Mouse (Mus musculus) limb, embryonic 11.5 days (tissue): ENCODE measurements around the gene P2ry2. TPM values are rescaled to one million over a fixed set of nuclear protein-coding genes. Genes with fewer than 3 reads are reported as not detected.

Experiments
- ATAC-seq: fragments of 200-750 bp; cut with Nextera tagmentation; 2 replicates; pipeline ENCODE4 v1.8.0; 2017; ENCODE audit warnings: low read depth; ENCODE audit not compliant: insufficient number of reproducible peaks, low FRiP score, low TSS enrichment
- DNase-seq: peaks from one replicate; pipeline ENCODE4 v3.0.0-alpha.2; 2015; ENCODE audit warnings: low spot score
- H3K27ac ChIP-seq: fragments of 300-500 bp; sonication (generic); replicated peaks from 2 replicates; pipeline ENCODE4 v1.5.1; 2014; ENCODE audit warnings: low read depth, mild to moderate bottlenecking, low read length
- H3K27me3 ChIP-seq: fragments of 300-500 bp; sonication (generic); 2 replicates; pipeline ENCODE4 v1.6.1; 2014; ENCODE audit warnings: mild to moderate bottlenecking, low read length, mixed read lengths; ENCODE audit not compliant: control insufficient read depth, insufficient read depth
- H3K36me3 ChIP-seq: fragments of 300-500 bp; sonication (generic); 2 replicates; pipeline ENCODE4 v1.6.1; 2014; ENCODE audit warnings: mild to moderate bottlenecking, low read length, moderate library complexity, mixed read lengths; ENCODE audit not compliant: control insufficient read depth, insufficient read depth
- H3K4me1 ChIP-seq: fragments of 300-500 bp; sonication (generic); 2 replicates; pipeline ENCODE4 v1.6.1; 2014; ENCODE audit warnings: low read length, mixed read lengths; ENCODE audit not compliant: control insufficient read depth, insufficient read depth
- H3K4me2 ChIP-seq: fragments of 300-500 bp; sonication (generic); 2 replicates; pipeline ENCODE4 v1.6.1; 2014; ENCODE audit warnings: low read depth, mild to moderate bottlenecking, moderate library complexity; ENCODE audit not compliant: severe bottlenecking
- H3K4me3 ChIP-seq: fragments of 300-500 bp; sonication (generic); 2 replicates; pipeline ENCODE4 v1.5.1; 2014; ENCODE audit warnings: low read depth, low read length
- H3K9ac ChIP-seq: fragments of 300-500 bp; sonication (generic); 2 replicates; pipeline ENCODE4 v1.6.1; 2014; ENCODE audit warnings: mild to moderate bottlenecking, low read length
- H3K9me3 ChIP-seq: fragments of 300-500 bp; sonication (generic); 2 replicates; pipeline ENCODE4 v1.6.1; 2016; ENCODE audit warnings: low read length; ENCODE audit not compliant: control insufficient read depth
- WGBS: fragments of 180-500 bp; shearing (Covaris S2); extraction: QIAGEN DNeasy Blood & Tissue Kit; methylation state at CpG from one replicate; pipeline ENCODE4 v1.1.7; 2014; 5-methylcytosine and 5-hydroxymethylcytosine counted together
- polyA plus RNA-seq: library from polyadenylated mRNA; unstranded; fragments of >200 nt; fragmentation: Nextera tagmentation; extraction: Ambion mirVana; gene quantifications from 2 replicates; pipeline ENCODE4 v1.2.1, GENCODE M21; 2014

The P2ry2 gene
- polyA plus RNA-seq, 1 experiment from 2014 or later: 0.40 TPM

DNA sequence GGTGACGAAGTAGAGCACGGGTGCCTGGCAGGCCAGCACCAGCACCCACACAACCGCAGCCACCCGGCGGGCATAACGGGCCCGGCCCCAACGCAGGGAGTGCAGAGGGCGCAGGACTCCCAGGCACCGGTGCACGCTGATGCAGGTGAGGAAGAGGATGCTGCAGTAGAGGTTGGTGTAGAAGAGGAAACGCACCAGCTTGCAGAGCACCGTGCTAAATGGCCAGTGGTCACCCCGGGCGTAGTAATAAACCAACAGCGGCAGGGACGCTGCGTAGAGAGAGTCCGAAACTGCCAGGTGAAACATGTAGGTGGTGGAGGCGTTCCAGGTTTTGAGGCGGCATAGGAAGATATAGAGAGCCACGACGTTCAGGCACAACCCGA, 14.1 kb downstream of the P2ry2 start:
- 86% methylated on average over 24 of the region's 24 CpGs for WGBS
- no peak overlapping the region for H3K9ac ChIP-seq
- H3K36me3 ChIP-seq: no peaks in the 10 kb centered on the region
- no peak overlapping the region for H3K4me3 ChIP-seq
- DNase-seq: no peak
- no peak for ATAC-seq
- H3K4me1 ChIP-seq: peaks cover 3% of the 10 kb centered on the region
- H3K27me3 ChIP-seq: no peaks in the 10 kb centered on the region
- no peak overlapping the region for H3K27ac ChIP-seq
- no peaks in the 10 kb centered on the region for H3K9me3 ChIP-seq
- H3K4me2 ChIP-seq: no peak overlapping the region

GRCm38 (mm10) chr7:100997951-100998577, 14.6 kb downstream of the P2ry2 start:
- no peak for DNase-seq
- no peaks in the 10 kb centered on the region for H3K4me1 ChIP-seq
- H3K4me2 ChIP-seq: no peak overlapping the region
- no peak overlapping the region for H3K9ac ChIP-seq
- WGBS: 81% methylated on average over 31 of the region's 31 CpGs
- no peak for ATAC-seq
- no peaks in the 10 kb centered on the region for H3K36me3 ChIP-seq
- no peaks in the 10 kb centered on the region for H3K27me3 ChIP-seq
- H3K9me3 ChIP-seq: no peaks in the 10 kb centered on the region
- no peak overlapping the region for H3K27ac ChIP-seq
- H3K4me3 ChIP-seq: no peak overlapping the region

DNA sequence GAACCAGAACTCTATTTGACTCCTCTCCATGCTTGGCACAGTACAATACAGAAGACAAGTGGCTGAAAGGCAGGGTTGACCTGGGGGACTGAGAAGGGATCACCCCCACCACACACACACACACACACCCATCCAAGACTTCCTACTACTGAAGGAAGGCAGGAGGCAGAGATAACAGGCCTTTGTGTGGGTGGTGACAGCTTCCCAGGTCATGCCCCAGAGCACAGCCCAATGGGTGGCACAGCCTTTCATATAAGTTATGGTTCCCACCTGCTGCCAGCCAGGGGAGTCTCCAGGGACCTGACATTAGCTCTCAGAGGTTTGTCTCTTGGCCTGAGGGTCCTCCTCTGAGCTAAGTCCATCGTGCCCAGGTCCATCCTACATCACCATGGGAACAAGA, 15.5 kb downstream of the P2ry2 start:
- WGBS: 80% methylated on average over 1 of the region's 1 CpGs
- Histone ChIP-seq H3K27ac (no peak overlapping the region), H3K9ac (no peak overlapping the region), H3K4me1 (no peaks in the 10 kb centered on the region), H3K27me3 (no peaks in the 10 kb centered on the region), H3K36me3 (no peaks in the 10 kb centered on the region), H3K9me3 (no peaks in the 10 kb centered on the region), H3K4me2 (no peak overlapping the region), H3K4me3 (no peak overlapping the region)
- no peak for ATAC-seq
- no peak for DNase-seq

DNA sequence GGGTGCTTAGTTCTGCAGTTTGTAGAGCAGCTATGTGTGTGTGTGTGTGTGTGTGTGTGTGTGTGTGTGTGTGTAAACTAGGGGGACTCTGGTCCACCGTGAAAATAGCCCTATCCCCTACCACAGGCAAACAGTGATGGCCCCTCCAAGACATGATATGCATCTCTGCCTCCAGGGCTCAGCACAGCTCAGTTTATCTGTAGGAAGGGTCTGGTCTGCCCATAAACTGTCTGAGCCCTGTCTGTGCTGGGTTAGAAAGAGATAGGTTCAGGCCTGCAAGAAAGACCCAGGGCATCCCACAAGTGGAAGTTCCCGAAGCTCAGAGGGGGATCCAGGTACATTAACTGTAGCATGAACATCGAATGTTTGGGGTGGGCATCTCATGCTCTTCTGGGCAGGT, 16.7 kb downstream of the P2ry2 start:
- DNase-seq (no peak), ATAC-seq (no peak)
- Histone ChIP-seq H3K4me2 (no peak overlapping the region), H3K4me3 (no peak overlapping the region), H3K9ac (no peak overlapping the region), H3K27me3 (no peaks in the 10 kb centered on the region), H3K36me3 (no peaks in the 10 kb centered on the region), H3K9me3 (no peaks in the 10 kb centered on the region), H3K27ac (no peak overlapping the region), H3K4me1 (no peaks in the 10 kb centered on the region)
- WGBS: 82% methylated on average over 3 of the region's 3 CpGs

GRCm38 (mm10) chr7:100995260-100995864, 17.3 kb downstream of the P2ry2 start:
- H3K9ac ChIP-seq: no peak overlapping the region
- no peak overlapping the region for H3K4me3 ChIP-seq
- WGBS: 84% methylated on average over 7 of the region's 7 CpGs
- no peaks in the 10 kb centered on the region for H3K4me1 ChIP-seq
- no peak overlapping the region for H3K4me2 ChIP-seq
- ATAC-seq: no peak
- no peaks in the 10 kb centered on the region for H3K36me3 ChIP-seq
- no peak overlapping the region for H3K27ac ChIP-seq
- H3K9me3 ChIP-seq: no peaks in the 10 kb centered on the region
- no peak for DNase-seq
- H3K27me3 ChIP-seq: no peaks in the 10 kb centered on the region

DNA sequence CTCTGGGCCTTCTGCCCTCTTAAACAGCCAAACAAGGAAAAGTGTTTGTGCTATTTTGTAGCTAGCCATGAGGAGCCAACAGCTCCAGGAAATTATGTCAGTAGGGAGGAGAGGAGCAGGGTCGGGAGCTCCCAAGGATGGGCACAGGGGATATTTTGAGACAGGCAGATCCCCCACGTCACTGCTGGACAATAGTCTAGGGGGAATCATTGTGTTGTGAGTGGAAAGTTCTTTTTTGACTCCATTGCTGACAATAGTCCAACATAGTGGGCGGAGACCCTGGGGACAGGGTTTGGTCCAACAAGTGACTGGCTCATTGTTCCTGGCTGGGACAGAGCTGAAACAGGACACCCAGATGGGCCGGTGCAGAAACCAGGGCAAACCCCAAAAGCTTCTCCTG, 19.5 kb downstream of the P2ry2 start:
- DNase-seq (no peak), ATAC-seq (no peak)
- Histone ChIP-seq H3K9me3 (no peaks in the 10 kb centered on the region), H3K27ac (no peak overlapping the region), H3K36me3 (no peaks in the 10 kb centered on the region), H3K9ac (no peak overlapping the region), H3K27me3 (no peaks in the 10 kb centered on the region), H3K4me2 (no peak overlapping the region), H3K4me3 (no peak overlapping the region), H3K4me1 (0 out of 2 replicates have a peak, but pooled peaks cover 2% of the 10 kb centered on the region)
- WGBS: 74% methylated on average over 4 of the region's 4 CpGs

DNA sequence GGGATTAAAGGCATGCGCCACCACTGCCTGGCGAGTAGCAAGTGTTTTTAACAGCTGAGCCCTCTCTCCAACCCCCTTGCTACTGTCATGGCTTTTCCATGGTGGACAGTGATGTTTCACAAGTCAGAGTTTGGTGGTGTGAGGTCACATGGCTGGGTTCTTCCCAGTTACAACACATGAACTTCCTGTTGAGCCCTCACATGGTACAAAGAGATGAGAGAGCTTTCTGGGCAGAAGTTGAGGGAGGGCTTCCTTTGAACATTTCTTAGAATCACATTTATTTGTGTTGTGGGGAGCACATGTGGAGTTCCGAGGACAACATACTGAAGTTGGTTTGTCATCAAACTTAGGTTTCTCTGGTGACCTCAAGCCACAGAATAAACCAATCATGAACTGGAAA, 20.7 kb downstream of the P2ry2 start:
- no peaks in the 10 kb centered on the region for H3K36me3 ChIP-seq
- no peak overlapping the region for H3K4me2 ChIP-seq
- no peak for ATAC-seq
- H3K27ac ChIP-seq: no peak overlapping the region
- 92% methylated on average over 3 of the region's 3 CpGs for WGBS
- H3K9ac ChIP-seq: no peak overlapping the region
- no peak overlapping the region for H3K4me3 ChIP-seq
- H3K9me3 ChIP-seq: no peaks in the 10 kb centered on the region
- DNase-seq: no peak
- 0 out of 2 replicates have a peak, but pooled peaks cover 3% of the 10 kb centered on the region for H3K4me1 ChIP-seq
- H3K27me3 ChIP-seq: no peaks in the 10 kb centered on the region

- Histone ChIP-seq H3K4me2 (no peak overlapping the region), H3K4me3 (no peak overlapping the region), H3K9me3 (no peaks in the 10 kb centered on the region), H3K4me1 (0 out of 2 replicates have a peak, but pooled peaks cover 3% of the 10 kb centered on the region), H3K27ac (no peak overlapping the region), H3K9ac (no peak overlapping the region), H3K27me3 (no peaks in the 10 kb centered on the region), H3K36me3 (no peaks in the 10 kb centered on the region)
- 62% methylated on average over 9 of the region's 9 CpGs for WGBS
- ATAC-seq (no peak), DNase-seq (no peak)
Measured at GRCm38 (mm10) chr7:100990636-100991311, 21.9 kb downstream of the P2ry2 start.
